Mouse (Mus musculus) thymus, postnatal 14 days (tissue): Measurements from ENCODE around the gene Gm11236.
"Not testable (repeated sequence)": the region's sequence is repeated elsewhere in the genome, so short reads cannot be mapped to it uniquely, and the experiment has no call there.

Experiments used
- DNase-seq: peaks from one replicate; pipeline ENCODE4 v3.0.0; 2021

Gm11236 gene

GRCm38 (mm10) chr4:73637821-73638220 lies at the start of gene Gm11236:
Gm11236 (plus strand) TSS chr4:73638121.
- DNase-seq: not testable (repeated sequence)

- DNase-seq: no peak
Observed at GRCm38 (mm10) chr4:73599248-73599647, 38.7 kb upstream of the Gm11236 start.

- not testable (repeated sequence) for DNase-seq
Observed at GRCm38 (mm10) chr4:73607581-73607980, 30.3 kb upstream of the Gm11236 start, which contains the start of gene Gm11238. Gm11238 (plus strand) TSS chr4:73607881.

- not testable (repeated sequence) for DNase-seq
Observed at GRCm38 (mm10) chr4:73622684-73623083, 15.2 kb upstream of the Gm11236 start, which contains the start of gene Gm11237. Gm11237 (plus strand) TSS chr4:73622984.

- DNase-seq: not testable (repeated sequence)
Observed at GRCm38 (mm10) chr4:73661864-73662263, 23.9 kb downstream of the Gm11236 start.

GRCm38 (mm10) chr4:73668054-73668453 lies 30.1 kb downstream of the Gm11236 start, which contains the start of gene Gm11239:
Gm11239 (plus strand) TSS chr4:73668354.
- not testable (repeated sequence) for DNase-seq

- not testable (repeated sequence) for DNase-seq
Observed at GRCm38 (mm10) chr4:73683216-73683615, 45.3 kb downstream of the Gm11236 start, which contains the start of gene Gm428. Gm428 (plus strand) TSS chr4:73683516.
